Mouse (Mus musculus): ENCODE data around the gene Stk16.

DNA sequence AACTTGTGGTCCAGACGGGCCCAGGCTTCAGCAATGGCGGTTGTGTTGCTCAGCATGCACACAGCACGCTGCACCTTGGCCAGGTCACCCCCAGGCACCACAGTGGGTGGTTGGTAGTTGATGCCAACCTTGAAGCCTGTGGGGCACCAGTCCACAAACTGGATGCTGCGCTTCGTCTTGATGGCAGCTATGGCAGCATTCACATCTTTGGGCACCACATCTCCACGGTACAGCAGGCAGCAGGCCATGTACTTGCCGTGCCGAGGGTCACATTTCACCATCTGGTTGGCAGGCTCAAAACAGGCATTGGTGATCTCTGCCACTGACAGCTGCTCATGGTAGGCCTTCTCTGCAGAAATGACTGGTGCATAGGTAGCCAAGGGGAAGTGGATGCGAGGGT is 5.1 kb downstream of the Stk16 start:
- TF ChIP-seq EP300 (IDR thresholded peaks at IDR 0.05; ENCODE audit: low read depth) (no peak), CTCF (IDR thresholded peaks at IDR 0.05; ENCODE audit: low read depth) (no peak)

All from heart, postnatal 0 days (tissue).